In the genomic region with DNA sequence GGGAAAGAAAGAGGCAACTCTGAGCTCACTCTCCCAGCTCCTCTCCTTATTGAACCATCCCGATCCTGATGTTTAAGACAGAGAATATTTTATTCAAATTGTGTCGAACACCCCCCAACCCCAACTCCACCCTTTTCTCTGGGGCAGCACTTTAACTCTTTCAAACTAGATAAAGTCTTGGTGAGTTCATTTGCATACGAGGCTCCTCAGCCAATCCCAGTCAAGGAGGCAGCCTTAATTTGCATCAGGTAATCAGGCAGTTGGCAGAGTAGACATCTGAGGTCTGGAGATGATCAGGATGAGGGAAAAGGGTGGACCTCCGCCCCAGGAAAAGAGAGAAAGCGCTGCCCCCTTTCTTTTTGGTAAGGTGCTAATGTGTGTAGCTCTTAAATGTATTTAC, we compare ENCODE assay signal across 15 mouse cellular contexts. TPM values are rescaled to one million over a fixed set of nuclear protein-coding genes. Genes with fewer than 3 reads are reported as not detected.
DNase-seq lines count a peak whose midpoint lies in the region; ATAC-seq lines count a peak whose summit lies in the region.
"Had no signal": no experiment of that assay in that cellular context is flagged by ENCODE, and none has a peak within 500 bp of the region (broad histone marks: within the 10 kb centered on the region; RNA-seq: fewer than 3 reads in every experiment).

No protein-coding gene starts in this region.

- no peak for ATAC-seq in forebrain, embryonic 12.5 days (ENCODE audit: low FRiP score)
- ATAC-seq in forebrain, embryonic 14.5 days, result no peak
- ATAC-seq in kidney, embryonic 16.5 days (ENCODE audit: low FRiP score, low TSS enrichment), result no peak
- ATAC-seq in limb, embryonic 15.5 days (ENCODE audit: insufficient number of reproducible peaks, low FRiP score, low TSS enrichment, low read depth), result no peak

- peaks cover 11% of the 10 kb centered on the region for H3K4me1 ChIP-seq in forebrain, embryonic 12.5 days
- no peaks in the 10 kb centered on the region; the same call in 1 of the 2 replicates for H3K4me1 ChIP-seq in forebrain, embryonic 14.5 days (ENCODE audit: control insufficient read depth, insufficient read depth, low read length)
- H3K4me1 ChIP-seq in kidney, embryonic 16.5 days (ENCODE audit: insufficient read depth, low read length), result peaks cover 5% of the 10 kb centered on the region
- H3K4me1 ChIP-seq in limb, embryonic 15.5 days, result peaks cover 12% of the 10 kb centered on the region

- peak overlapping the region; percentile 19 for H3K4me2 ChIP-seq in forebrain, embryonic 12.5 days
- no peak overlapping the region for H3K4me2 ChIP-seq in forebrain, embryonic 14.5 days (ENCODE audit: low read length)
- peak overlapping the region; percentile 36 for H3K4me2 ChIP-seq in kidney, embryonic 16.5 days (replicated peaks; ENCODE audit: low read depth, low read length)
- 0 out of 2 replicates have a peak overlapping the region, but pooled peaks have one; percentile 19 for H3K4me2 ChIP-seq in limb, embryonic 15.5 days
- H3K4me2 ChIP-seq: heart, embryonic 15.5 days had no signal

- peaks cover 63% of the 10 kb centered on the region for H3K27me3 ChIP-seq in forebrain, embryonic 12.5 days
- H3K27me3 ChIP-seq in forebrain, embryonic 14.5 days (replicated peaks; ENCODE audit: control insufficient read depth, insufficient read depth, low read length), result peaks cover 16% of the 10 kb centered on the region
- peaks cover 26% of the 10 kb centered on the region for H3K27me3 ChIP-seq in kidney, embryonic 16.5 days (ENCODE audit: insufficient read depth, low read length)
- H3K27me3 ChIP-seq in limb, embryonic 15.5 days, result peaks cover 25% of the 10 kb centered on the region

- no peak overlapping the region for H3K9ac ChIP-seq in forebrain, embryonic 12.5 days
- H3K9ac ChIP-seq in forebrain, embryonic 14.5 days (ENCODE audit: low read length), result no peak overlapping the region
- no peak overlapping the region for H3K9ac ChIP-seq in kidney, embryonic 16.5 days (replicated peaks; ENCODE audit: low read length)
- no peak overlapping the region for H3K9ac ChIP-seq in limb, embryonic 15.5 days
- H3K9ac ChIP-seq: heart, embryonic 15.5 days had no signal

- no peaks in the 10 kb centered on the region for H3K9me3 ChIP-seq in forebrain, embryonic 12.5 days
- no peaks in the 10 kb centered on the region for H3K9me3 ChIP-seq in forebrain, embryonic 14.5 days (replicated peaks; ENCODE audit: control insufficient read depth, low read length)
- no peaks in the 10 kb centered on the region for H3K9me3 ChIP-seq in kidney, embryonic 16.5 days (ENCODE audit: low read length)
- H3K9me3 ChIP-seq in limb, embryonic 15.5 days, result no peaks in the 10 kb centered on the region
- H3K9me3 ChIP-seq: heart, embryonic 15.5 days had no signal

- 8% methylated on average over 5 of the region's 5 CpGs for WGBS in forebrain, embryonic 12.5 days
- WGBS in forebrain, embryonic 14.5 days, result 6% methylated on average over 5 of the region's 5 CpGs
- 7% methylated on average over 5 of the region's 5 CpGs for WGBS in kidney, embryonic 16.5 days
- 15% methylated on average over 5 of the region's 5 CpGs for WGBS in limb, embryonic 15.5 days

- H3K4me3 ChIP-seq in forebrain, embryonic 12.5 days (replicated peaks), result no peak overlapping the region
- no peak overlapping the region for H3K4me3 ChIP-seq in forebrain, embryonic 14.5 days (ENCODE audit: low read depth, low read length)
- H3K4me3 ChIP-seq in kidney, embryonic 16.5 days (ENCODE audit: low read length), result no peak overlapping the region
- no peak overlapping the region for H3K4me3 ChIP-seq in limb, embryonic 15.5 days
- H3K4me3 ChIP-seq: gastrocnemius, adult 2 months; heart, embryonic 15.5 days had no signal

- no peaks in the 10 kb centered on the region for H3K36me3 ChIP-seq in forebrain, embryonic 12.5 days (replicated peaks)
- H3K36me3 ChIP-seq in forebrain, embryonic 14.5 days (ENCODE audit: control insufficient read depth, insufficient read depth, low read length), result no peaks in the 10 kb centered on the region
- H3K36me3 ChIP-seq in kidney, embryonic 16.5 days (ENCODE audit: insufficient read depth, low read length), result no peaks in the 10 kb centered on the region
- no peaks in the 10 kb centered on the region for H3K36me3 ChIP-seq in limb, embryonic 15.5 days
- H3K36me3 ChIP-seq: heart, embryonic 15.5 days had no signal

- DNase-seq in forebrain, embryonic 14.5 days (ENCODE audit: low spot score), result no peak
- no peak for DNase-seq in kidney, adult 11 months
- DNase-seq in c-Kit-positive CD71-positive TER-119-negative erythroid progenitor cells, embryonic 14.5 days (ENCODE audit: low read depth), result peak; percentile 33
- DNase-seq in layer of hippocampus, postnatal 25 days (ENCODE audit: extremely low spot score in 1 of 2, low spot score in 1 of 2), result no peak
- DNase-seq in natural killer cell, adult 2 months (ENCODE audit: low spot score in 2 of 2), result no peak
- DNase-seq: adrenal gland, adult 8-10 months; cerebellum, adult 11 months; gastrocnemius, adult 2 months; kidney, adult 8-10 months; layer of hippocampus, postnatal 36 days; lung, adult 2 months had no signal

- H3K27ac ChIP-seq in forebrain, embryonic 12.5 days, result no peak overlapping the region
- no peak overlapping the region for H3K27ac ChIP-seq in forebrain, embryonic 14.5 days (ENCODE audit: low read depth, low read length)
- H3K27ac ChIP-seq in kidney, embryonic 16.5 days (ENCODE audit: low read length), result no peak overlapping the region
- H3K27ac ChIP-seq in limb, embryonic 15.5 days, result no peak overlapping the region
- H3K27ac ChIP-seq: gastrocnemius, adult 2 months; heart, embryonic 15.5 days had no signal

RNA-seq across cellular contexts. Expression of a gene that starts 10.0 kb away (rescaled TPM):
- not detected in 2 replicates for polyA plus RNA-seq in forebrain, embryonic 12.5 days (2016; fragmentation: Nextera tagmentation; extraction: Ambion mirVana)
- not detected in 2 replicates for polyA plus RNA-seq in forebrain, embryonic 14.5 days (2014; fragmentation: Nextera tagmentation; extraction: Ambion mirVana)
- 0.15 and 0.18 TPM in 2 replicates for polyA plus RNA-seq in kidney, embryonic 16.5 days (2015; fragmentation: Nextera tagmentation; extraction: Ambion mirVana)
- 10.2 and 11.8 TPM in 2 replicates for polyA plus RNA-seq in limb, embryonic 15.5 days (2015; fragmentation: Nextera tagmentation; extraction: Ambion mirVana)
- total RNA-seq in layer of hippocampus, postnatal 25 days (2021), result under 1 TPM; 0.12 to 0.28 TPM

RNA-seq across cellular contexts. Expression of a gene that starts 39.5 kb away (rescaled TPM):
- 21.9 and 25.6 TPM in 2 replicates for polyA plus RNA-seq in forebrain, embryonic 12.5 days (2016; fragmentation: Nextera tagmentation; extraction: Ambion mirVana)
- 7.0 and 10.3 TPM in 2 replicates for polyA plus RNA-seq in forebrain, embryonic 14.5 days (2014; fragmentation: Nextera tagmentation; extraction: Ambion mirVana)
- polyA plus RNA-seq in kidney, embryonic 16.5 days (2015; fragmentation: Nextera tagmentation; extraction: Ambion mirVana), result 46.6 and 63.8 TPM in 2 replicates
- polyA plus RNA-seq in limb, embryonic 15.5 days (2015; fragmentation: Nextera tagmentation; extraction: Ambion mirVana), result 78.4 and 102 TPM in 2 replicates
- 10 to 100 TPM; 21.9 TPM for total RNA-seq in layer of hippocampus, postnatal 25 days (2021)
